Mouse (Mus musculus) spleen, adult 2 months (tissue): ENCODE measurements around the gene 4930522H14Rik.

Experiments
- CTCF ChIP-seq: fragments of 200-500 bp; IDR thresholded peaks from 2 replicates; pipeline ENCODE4 v1.5.1; 2011; ENCODE audit warnings: mild to moderate bottlenecking, inconsistent platforms; ENCODE audit not compliant: insufficient read depth, insufficient read length, insufficient replicate concordance; ENCODE audit errors: extremely low read depth
- POLR2A ChIP-seq: fragments of 200-500 bp; IDR thresholded peaks from 2 replicates; pipeline ENCODE4 v1.6.1; 2011; ENCODE audit warnings: low read depth, low read length, inconsistent platforms

DNA sequence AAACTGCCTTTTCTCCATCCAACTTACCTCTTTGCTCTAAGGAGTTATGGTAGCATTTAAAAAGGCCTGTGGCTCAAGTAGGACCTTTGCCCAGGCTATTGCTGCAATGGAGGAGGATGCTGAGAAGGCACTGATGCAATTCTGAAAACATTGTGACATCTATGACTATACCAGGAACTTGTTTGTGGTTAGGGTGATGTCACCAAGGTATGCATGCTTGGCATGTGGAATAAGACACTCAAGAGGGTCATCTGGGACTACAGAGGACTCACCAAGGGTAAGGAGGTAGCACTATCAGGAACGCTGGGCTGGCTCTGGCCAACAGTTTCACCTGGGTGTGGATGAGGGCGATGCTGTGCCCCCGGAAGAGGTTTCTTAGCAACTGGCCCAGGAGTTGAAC lies 46.5 kb downstream of the 4930522H14Rik start, which contains the start of gene Rnf11:
- TF ChIP-seq POLR2A, result no peak
- no peak for TF ChIP-seq CTCF
